Mouse (Mus musculus) v-Abl transformed pro-B cells (cell line): ENCODE results near the gene Tram2.

Experiments
- in situ Hi-C, 2 experiments: fragments of 400-800 bp; cut with MboI; formaldehyde crosslinking; loops; one replicate each; pipeline ENCODE4 v1.15.1; 2025; ENCODE audit not compliant: unreplicated experiment in 2 of 2

The Tram2 gene

GRCm38 (mm10) chr1:21079217-21079773 is at the start of gene Tram2:
TSS of gene Tram2 (minus strand) at chr1:21079229.
- in situ Hi-C loops: loop anchor here (10.0 to 25.0 kb wide), 2 partner anchors 264 to 267 kb away; partner anchors contain the start of gene Mcm3 (in 1 of the 2)

GRCm38 (mm10) chr1:21124713-21125336 is 45.8 kb upstream of the Tram2 start:
- in situ Hi-C loops: no loop called here

GRCm38 (mm10) chr1:21103784-21104183 is 24.8 kb upstream of the Tram2 start:
- in situ Hi-C loops: loop anchor here in 1 of 2 experiments (5.0 kb wide), 1 partner anchor 166 kb away; no protein-coding TSS in a partner anchor

GRCm38 (mm10) chr1:21101221-21102006 is 22.4 kb upstream of the Tram2 start:
- in situ Hi-C loops: loop anchor here in 1 of 2 experiments (5.0 kb wide), 1 partner anchor 164 kb away; no protein-coding TSS in a partner anchor

- in situ Hi-C loops: loop anchor here in 1 of 2 experiments (5.0 kb wide), 1 partner anchor 163 kb away; no protein-coding TSS in a partner anchor
Measured at GRCm38 (mm10) chr1:21100726-21101125, 21.7 kb upstream of the Tram2 start.

DNA sequence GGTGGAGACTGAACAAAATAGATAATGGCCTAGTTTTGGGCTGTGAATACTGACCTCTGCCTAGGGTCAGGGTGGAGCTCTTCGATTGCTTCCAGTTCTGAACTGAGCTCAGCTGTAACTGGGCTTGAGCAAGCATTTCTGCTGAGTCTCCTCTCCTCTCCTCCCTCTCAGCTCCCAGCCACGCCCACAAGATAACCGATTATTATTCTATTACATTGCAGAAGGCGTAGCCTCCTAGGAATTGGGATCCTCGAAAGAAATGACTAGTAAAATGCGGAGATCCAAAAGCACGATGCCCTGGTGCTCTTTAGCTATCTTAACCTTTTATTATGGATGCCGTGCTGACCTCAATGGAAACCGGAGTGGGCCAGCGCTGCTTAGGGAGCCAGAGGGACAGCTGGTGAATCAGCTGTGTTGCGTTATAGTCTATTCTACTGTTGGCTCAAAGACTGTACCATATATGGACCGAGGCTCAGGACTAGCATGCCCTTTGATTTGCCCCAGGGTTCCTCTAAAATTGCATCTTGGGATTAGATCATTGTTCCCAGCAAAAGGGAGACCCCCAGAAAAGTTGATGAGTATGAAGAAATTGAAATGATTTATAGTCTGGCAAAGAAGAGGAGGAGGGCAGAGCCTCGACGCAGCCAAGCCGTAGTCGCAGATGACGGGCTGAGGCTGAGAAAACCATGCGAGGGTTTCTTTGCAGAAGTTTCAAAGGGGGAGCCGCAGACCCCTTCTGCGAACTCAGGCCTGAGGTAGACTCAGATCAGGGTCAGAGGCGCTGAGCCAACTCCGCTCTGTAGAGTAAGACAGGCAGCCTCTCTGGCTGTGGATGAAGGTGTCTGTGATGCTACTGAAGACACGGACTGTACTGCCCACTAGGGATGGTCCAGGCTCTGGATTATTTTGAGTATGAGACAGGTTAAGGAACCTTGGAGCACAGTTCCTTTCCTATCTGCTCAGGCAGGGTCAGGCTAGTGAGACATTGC is 18.3 kb upstream of the Tram2 start:
- in situ Hi-C loops: loop anchor here in 1 of 2 experiments (5.0 to 25.0 kb wide), 2 partner anchors 160 to 285 kb away; partner anchors contain the start of gene Mcm3

- in situ Hi-C loops: loop anchor here in 1 of 2 experiments (5.0 to 25.0 kb wide), 2 partner anchors 157 to 282 kb away; partner anchors contain the start of gene Mcm3
Measured at GRCm38 (mm10) chr1:21094644-21095215, 15.7 kb upstream of the Tram2 start.

- in situ Hi-C loops: loop anchor here in 1 of 2 experiments (25.0 kb wide), 1 partner anchor 277 kb away; the partner anchor contains the start of gene Mcm3
Measured at GRCm38 (mm10) chr1:21089661-21090117, 10.7 kb upstream of the Tram2 start.

DNA sequence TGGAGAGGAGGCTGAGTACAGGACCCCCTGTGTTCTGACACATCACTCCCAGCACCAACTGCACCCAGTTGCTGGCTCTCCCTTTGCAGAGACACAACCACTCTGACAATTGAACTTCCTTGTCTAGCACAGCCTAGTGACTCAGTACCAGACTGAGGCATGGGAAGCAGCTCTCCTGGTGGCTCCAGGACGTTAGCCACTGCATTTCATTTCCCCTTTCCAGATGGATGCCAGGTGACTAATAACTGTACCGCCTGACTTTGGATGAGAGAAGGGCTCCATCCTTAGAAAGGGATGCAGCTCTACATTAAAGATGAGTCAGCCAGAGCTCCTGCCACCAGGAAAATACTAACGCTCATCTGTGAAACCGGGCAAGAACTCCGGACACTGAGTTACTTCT is 7.3 kb upstream of the Tram2 start:
- in situ Hi-C loops: loop anchor here in 1 of 2 experiments (25.0 kb wide), 1 partner anchor 274 kb away; the partner anchor contains the start of gene Mcm3

- in situ Hi-C loops: loop anchor here in 1 of 2 experiments (25.0 kb wide), 1 partner anchor 272 kb away; the partner anchor contains the start of gene Mcm3
Measured at GRCm38 (mm10) chr1:21084661-21085060, 5.6 kb upstream of the Tram2 start.

GRCm38 (mm10) chr1:21080362-21080761 is 1.3 kb upstream of the Tram2 start:
- in situ Hi-C loops: loop anchor here in 1 of 2 experiments (25.0 kb wide), 1 partner anchor 268 kb away; the partner anchor contains the start of gene Mcm3

DNA sequence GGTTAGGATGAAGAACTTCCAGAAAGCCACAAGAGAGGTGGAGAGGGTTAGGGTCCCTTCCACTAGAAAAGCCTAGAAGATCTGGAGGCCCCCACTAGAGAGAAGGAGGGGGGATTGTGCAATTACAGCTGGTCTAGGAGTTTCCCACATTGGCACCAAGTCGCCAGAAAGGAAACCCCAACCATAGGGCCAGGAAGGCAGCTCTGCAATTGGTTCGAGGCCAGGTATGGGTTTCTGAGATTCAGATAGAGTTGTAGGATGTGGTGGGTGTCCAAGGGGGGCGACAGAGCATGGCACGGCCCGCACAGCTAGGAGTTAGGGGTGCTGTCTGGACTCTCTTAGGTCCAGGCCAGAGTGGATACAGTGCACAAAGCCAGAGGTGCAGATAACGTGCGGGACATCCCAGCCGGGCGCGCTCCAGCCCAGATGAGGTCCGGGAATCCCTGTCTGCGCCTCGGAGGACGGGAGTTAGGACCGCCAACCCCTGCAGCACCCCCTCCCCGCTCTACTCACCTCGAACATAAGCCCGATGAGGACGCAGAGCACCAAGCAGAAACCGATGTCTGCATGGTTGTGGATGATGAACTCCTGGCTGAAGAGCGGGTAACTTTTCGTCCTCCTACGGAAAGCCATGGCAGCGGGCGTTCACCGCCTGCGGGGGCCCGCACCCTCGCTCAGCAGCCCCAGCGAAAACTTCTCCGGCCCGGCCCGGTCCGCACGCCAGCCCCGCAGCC is 381 bp downstream of the Tram2 start:
- in situ Hi-C loops: loop anchor here (10.0 to 25.0 kb wide), 2 partner anchors 264 to 266 kb away; partner anchors contain the start of gene Mcm3 (in 1 of the 2)

DNA sequence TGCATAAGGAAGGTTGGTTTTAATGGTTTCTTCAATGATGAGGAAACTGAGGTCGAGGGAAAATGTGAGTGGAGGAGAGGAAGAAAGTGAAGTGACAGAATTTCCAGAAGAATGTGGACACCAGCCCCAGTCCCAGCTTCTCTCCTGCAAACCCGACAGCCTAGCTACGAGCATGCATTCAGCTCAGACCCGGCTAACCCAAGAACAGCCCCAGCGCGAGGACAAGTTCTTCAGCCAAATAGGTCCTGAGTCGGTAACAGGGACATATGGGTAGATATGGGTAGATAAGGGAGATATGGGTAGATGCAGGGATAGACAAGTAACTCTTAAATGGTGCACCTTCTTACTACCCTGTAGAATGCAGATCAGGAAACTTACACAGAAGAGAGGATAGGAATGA is 1.4 kb downstream of the Tram2 start:
- in situ Hi-C loops: loop anchor here (10.0 to 25.0 kb wide), 2 partner anchors 263 to 265 kb away; partner anchors contain the start of gene Mcm3 (in 1 of the 2)

GRCm38 (mm10) chr1:21077191-21077590 is 1.8 kb downstream of the Tram2 start:
- in situ Hi-C loops: loop anchor here (10.0 to 25.0 kb wide), 2 partner anchors 262 to 265 kb away; partner anchors contain the start of gene Mcm3 (in 1 of the 2)

GRCm38 (mm10) chr1:21075986-21076495 is 3.0 kb downstream of the Tram2 start:
- in situ Hi-C loops: loop anchor here (10.0 to 25.0 kb wide), 2 partner anchors 261 to 264 kb away; partner anchors contain the start of gene Mcm3 (in 1 of the 2)

- in situ Hi-C loops: loop anchor here in 1 of 2 experiments (10.0 kb wide), 1 partner anchor 259 kb away; no protein-coding TSS in a partner anchor
Measured at GRCm38 (mm10) chr1:21074231-21074630, 4.8 kb downstream of the Tram2 start.

DNA sequence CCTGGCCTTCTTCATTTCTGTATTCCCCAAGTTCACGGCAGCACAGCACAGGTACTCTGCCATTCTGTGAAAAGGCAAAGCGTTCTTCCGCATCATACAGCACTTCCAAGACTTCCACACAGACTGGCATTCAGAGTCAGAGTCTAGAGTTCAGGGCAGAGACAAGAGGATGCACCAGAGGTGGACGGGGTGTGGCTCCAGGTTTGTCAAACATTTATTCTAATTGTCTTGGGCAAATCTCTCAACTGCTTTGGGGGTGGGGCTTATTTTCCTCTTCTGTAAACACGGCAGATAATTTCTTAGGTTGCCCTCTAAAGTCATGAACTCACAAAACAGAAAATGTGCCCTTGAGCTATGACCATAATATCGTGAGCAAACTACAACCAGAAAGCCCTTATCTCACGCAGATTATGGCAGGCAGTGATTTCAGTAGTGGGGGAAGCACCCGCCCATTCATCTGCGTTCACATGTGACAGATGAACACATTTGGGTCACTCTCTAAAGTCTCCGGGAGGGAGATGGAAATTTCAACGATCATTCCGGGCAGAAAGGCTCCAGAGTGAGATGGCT is 6.1 kb downstream of the Tram2 start:
- in situ Hi-C loops: loop anchor here in 1 of 2 experiments (10.0 kb wide), 1 partner anchor 258 kb away; no protein-coding TSS in a partner anchor
